Mouse (Mus musculus) left cerebral cortex, adult 9 months (tissue): Measurements from ENCODE around the gene Pip4k2c.
A peak's percentile ranks its signal among the peaks of the same experiment; 100 is the strongest.
"Not testable (repeated sequence)": the region's sequence is repeated elsewhere in the genome, so short reads cannot be mapped to it uniquely, and the experiment has no call there.

ENCODE experiments used
- DNase-seq, 2 experiments: peaks; one replicate each; pipeline ENCODE4 v3.0.0; 2022; ENCODE audit warnings: low spot score in 2 of 2

The Pip4k2c gene

DNA sequence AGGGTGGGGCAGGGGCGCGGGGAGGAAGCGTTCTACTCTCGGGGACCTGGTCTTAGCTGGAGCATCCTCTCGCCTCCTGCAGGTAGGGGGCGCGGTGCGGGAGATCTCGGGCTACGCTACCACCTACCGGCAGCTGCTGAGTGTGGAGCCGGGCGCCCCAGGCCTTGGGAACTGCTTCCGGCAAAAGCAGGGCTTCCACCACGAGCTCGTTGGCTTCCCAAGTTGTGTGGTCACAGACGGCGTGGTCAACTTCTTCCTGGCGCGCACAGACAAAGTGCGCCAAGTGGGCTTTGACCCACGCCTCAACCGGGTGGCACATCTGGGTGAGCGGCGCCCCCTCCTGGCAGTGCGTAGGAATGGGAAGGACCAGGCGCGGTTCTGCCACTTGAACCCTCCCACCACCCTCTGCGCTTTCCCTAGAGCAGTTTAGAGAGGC lies 40.5 kb downstream of the Pip4k2c start:
- DNase-seq: no peak

DNA sequence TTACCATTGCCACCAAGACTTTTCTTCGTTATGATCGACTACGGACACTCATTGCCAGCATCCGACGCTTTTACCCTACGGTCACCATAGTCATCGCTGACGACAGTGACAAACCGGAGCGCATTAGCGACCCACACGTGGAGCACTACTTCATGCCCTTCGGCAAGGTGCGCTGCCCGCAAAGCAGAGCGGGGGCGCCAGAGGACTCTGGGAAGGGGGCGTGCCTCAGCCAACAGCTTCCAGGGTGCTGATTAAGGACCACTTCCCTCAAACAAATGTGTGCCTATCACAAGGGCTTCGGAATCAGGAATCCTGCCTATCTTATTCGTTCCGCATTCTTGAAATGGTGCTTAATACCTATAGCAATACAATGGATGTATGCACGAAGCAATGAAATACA lies 41.4 kb downstream of the Pip4k2c start:
- no peak for DNase-seq

DNA sequence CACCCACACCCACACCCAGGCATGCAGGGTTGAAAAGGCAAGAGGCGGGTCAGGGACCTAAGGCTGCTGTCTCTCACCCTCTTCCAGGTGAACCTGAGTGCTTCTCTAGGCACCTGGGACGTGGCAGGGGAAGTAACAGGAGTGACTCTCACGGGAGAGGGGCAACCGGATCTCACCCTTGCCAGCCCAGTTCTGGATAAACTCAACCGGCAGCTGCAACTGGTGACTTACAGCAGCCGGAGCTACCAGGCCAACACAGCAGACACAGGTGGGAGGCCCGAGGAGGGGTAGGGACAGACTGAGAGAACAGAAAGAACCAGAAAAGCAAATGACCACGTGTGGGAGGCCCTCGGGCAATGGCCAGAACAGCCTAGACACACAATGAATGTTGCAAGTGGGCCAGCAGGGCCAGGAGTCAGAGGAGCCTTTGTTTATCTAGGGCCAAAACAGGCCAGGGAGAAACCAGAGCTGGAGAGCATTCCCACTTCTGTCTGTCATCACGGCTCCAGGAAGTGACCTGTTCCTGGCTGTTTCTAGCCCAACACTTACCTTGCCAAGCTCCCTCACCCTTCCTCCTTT lies 43.7 kb downstream of the Pip4k2c start:
- DNase-seq: no peak

DNA sequence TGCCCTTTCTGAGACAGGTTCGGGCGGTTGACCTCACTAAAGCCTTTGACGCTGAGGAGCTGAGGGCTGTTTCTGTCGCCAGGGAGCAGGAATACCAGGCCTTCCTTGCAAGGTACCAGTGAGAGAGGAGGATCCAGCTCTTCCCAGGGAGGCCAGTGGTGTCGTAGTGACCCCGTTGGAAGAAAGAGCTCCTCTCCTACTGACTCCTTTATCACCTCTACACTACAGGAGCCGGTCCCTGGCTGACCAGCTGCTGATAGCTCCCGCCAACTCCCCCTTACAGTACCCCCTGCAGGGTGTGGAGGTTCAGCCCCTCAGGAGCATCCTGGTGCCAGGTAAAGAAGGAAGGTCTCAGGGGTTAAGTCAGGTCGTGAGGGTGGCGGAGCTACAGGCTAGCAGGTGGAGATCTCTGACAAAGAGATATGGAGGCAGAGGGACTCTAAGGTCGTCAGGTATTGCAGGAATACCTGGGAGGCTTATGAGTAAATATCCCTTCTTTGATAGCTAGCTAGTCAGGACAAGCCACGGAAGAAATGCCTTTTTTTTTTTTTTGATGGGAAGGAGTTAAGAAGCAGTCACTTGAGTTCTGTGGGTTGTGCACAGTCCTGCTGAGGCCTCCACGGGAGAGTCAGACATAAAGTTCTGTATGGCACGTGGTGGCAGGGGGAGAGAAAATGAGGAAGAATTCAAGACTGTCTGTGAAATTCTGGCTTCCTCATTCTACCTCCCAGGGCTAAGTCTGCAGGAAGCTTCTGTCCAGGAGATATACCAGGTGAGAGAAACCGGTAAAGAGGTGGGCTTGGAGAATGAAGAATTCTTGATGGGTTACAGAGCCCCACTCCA lies 44.4 kb downstream of the Pip4k2c start:
- DNase-seq: no peak

DNA sequence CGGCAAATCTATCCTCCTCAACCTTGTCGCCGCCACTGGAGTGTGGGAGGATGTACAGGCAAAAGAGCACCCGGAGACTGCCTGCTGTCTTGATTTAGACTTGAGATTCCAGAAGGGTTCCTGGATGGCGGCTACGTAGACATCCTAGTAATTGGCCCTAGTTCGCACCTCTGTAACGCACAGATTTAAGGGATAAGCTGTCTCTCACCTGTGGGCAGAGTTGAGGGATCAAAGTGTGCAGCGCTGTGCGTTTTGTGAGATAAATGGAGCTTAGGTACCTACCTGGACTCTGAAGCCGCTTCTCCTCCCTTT lies 45.0 kb downstream of the Pip4k2c start:
- DNase-seq: no peak

DNA sequence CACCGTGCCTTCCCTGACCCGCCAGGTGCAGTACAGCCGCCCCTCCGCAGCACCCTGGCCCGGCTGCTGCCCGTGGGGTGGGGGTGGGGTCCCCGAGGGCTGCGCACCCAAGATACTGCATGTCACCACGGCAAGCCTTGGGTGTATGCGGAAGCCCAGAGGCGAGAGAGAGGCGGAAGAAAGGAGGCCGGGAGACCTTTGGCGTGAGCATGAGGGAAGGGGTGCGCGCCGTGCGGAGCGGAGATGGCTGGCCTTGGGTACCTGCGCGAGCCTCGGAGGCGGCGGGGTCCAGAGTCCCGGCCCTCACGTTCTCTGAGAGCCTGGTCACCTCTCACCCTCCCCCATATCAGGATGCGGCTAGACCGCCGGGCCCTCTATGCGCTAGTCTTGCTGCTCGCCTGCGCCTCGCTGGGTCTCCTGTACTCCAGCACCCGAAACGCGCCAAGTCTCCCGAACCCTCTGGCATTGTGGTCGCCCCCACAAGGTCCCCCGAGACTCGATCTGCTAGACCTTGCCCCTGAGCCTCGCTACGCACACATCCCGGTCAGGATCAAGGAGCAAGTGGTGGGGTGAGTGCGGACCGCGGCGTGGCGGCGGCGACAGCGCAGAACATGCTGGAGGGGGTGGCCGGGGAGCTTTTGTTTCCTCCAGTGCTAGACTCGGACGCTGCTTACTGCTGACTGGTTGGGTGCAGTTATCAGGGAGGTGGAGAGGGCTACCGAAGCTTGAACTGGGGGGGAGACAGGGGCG lies 45.6 kb downstream of the Pip4k2c start:
- peak in 1 of 2 experiments; percentile 47 for DNase-seq

DNA sequence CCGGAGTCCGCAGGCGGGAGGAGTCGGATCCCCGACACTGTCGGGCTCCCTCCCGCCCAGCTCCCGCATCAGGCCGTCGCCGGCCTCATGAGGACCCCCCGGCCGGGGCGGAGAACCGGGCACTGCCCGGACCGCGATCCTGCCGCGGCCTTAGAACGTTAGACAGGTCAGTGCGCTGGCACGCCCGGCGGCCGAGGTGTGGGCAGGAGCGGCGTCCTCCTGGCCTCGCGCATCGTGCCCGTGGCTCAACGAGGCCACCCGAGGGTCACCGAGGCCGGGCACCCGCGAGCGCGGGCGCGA lies 46.1 kb downstream of the Pip4k2c start:
- DNase-seq: no peak

DNA sequence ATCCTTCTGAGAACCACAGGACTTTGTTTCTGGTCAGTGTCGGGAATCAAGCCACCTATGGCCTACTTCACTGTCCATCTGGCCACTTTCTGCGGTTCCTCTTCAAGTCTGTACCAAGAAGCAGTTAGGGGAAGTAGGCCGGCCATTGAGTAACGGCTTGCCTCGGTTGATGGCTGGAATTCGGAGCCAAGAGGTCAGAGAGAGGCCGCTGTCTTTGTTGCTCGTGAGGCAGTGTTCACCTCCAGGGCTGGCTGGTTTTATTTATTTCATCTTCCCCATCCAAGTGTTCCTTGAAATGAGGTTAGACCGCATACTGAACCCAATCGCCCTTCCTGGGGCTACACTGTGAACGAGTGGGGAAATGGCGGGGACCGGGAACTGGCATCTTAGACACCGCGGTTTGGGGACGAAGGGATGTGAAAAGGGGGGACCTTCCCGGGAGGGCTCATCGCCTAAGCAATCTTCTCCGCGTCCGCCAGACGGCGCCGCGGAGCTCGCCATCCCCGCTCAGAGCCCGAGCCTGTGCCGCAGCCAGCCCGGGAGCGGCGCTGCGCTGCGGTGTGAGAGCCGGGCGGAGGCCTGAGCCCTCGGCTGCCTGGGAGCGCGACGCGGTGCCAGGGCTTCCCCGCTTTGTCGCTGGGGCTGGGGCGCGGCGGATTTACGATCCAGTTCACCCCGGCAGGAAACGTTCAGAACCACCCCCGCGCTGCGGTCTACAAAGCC lies 46.6 kb downstream of the Pip4k2c start, which contains the start of gene B4galnt1:
Gene B4galnt1, plus strand, starts transcription at position 595 of the 723 bp plus-strand sequence.
- peak in 1 of 2 experiments; percentile 79 for DNase-seq

DNA sequence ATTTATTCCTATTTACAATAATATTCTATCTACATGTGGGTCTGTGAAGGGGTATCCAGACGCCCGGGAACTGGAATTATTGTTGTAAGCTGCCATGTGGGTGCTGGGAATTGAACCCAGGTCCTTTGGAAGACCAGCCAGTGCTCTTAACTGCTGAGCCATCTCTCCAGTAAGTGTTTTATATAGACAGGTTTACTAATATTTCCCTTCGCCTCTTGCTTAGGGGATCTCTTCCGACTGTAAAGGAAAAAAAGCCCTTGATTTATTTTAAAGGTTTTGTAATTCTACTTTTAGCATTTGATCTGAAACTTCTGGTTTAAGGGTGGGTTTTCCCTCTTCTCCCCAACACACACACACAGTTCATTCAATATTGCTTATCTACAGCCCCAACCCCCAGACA lies 47.2 kb downstream of the Pip4k2c start:
- DNase-seq: no peak

DNA sequence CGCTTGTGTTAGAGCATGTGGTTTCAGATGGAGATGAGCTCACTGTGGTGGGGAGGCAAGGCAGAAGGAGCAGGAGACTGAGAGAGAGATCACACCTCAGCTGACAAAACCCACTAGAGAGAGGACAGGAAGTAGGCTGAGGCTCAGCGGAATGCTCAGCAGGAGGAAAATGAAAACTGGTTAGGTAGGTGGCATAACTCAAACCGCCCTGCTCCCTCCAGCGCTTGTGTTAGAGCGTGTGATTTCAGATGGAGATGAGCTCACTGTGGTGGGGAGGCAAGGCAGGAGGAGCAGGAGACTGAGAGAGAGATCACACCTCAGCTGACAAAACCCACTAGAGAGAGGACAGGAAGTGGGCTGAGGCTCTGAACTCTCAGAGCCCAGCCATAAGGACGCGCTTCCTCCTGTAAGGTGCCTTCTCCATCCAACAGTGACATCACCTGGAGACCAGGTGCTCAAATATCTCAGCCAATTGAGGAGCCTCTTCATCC lies 48.6 kb downstream of the Pip4k2c start:
- peak in 1 of 2 experiments; percentile 56 for DNase-seq

DNA sequence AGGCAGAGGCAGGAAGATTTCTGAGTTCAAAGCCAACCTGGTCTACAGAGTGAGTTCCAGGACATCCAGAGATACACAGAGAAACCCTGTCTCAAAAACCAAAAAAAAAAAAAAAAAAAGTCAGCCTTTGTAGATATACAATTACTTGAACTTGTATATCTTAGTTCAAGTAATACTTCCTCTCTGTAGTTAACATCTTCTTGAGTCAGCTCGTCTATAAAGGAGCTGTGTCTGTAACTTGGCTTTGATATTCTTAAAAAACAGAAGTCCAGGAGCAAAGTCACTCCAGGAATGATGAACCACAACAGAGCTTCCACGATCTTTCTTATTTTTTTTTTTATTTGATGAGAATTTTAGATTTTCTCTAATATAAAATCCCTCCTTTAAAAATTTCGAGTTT lies 50.7 kb downstream of the Pip4k2c start:
- no peak for DNase-seq

DNA sequence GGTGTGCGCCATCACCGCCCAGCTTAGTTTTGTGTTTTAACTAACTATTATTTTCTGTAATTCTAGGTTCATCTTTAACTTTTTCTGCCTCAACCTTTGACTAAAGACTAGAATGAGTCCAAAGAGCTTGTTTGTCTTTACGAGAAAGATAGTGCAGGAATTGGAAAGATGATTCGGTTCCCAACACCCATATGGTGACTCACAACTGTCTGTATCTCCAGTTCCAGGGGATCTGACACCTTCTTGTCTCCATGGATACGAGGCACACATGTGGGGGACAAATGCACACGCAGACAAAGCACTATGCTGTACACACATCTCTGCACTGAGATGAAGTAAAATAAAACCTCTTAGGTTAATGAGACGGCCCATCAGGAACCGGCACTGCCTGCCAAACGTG lies 51.3 kb downstream of the Pip4k2c start:
- peak in 1 of 2 experiments; percentile 45 for DNase-seq

DNA sequence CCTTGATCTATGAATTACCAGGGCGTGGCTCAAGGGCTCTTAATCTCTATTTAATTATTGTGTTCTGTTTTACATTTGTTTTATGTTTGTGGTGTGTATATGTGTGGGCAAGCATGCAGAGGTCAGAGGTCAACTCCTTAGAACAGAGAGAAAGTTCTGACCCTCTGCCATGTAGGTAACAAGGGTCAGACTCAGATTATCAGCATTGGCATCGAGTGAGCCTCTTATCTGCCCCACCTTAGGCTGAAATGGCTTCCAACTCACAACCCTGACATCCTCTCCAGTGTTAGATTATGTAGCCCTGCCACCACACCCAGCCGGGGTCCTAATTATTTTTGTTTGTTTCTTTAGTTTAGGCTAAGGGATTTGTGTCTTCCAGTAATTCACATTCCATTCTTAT lies 52.9 kb downstream of the Pip4k2c start:
- no peak for DNase-seq

DNA sequence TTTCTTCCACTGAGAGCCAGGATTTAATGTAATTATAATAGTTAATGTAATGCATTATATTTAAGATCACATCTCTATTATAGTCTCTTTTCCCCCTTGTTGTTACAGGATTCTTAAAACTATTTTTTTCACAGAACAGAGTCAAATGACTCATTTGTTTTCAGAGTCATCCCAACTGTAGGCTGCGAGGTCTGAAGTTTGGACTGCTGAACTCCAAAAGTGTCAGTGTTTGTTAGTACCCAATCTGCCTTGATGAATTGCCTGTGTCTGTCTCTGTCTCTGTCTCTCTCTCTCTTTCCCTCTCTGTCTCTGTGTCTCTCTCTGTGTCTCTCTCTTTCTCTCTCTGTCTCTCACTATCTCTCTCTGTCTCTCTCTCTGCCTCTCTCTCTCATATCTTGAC lies 54.9 kb downstream of the Pip4k2c start:
- DNase-seq: no peak

DNA sequence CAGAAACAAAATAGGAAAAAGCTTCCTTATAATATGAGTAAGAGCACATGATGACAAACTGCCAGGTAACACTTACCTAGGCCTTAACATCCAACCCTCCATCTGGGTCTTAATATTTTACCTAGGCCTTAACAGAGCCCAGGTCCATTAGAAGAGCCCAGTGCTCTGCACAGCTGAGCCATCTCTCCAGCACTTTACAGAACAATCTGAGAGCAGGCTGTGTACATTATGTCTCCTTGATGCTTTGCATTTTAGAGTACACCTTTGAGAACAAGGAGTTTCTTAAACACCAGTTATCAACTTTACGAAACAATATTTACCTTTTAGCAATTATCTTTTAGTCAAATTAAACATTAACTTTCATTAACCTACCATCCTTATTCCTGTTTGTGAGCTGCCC lies 55.3 kb downstream of the Pip4k2c start:
- no peak for DNase-seq

DNA sequence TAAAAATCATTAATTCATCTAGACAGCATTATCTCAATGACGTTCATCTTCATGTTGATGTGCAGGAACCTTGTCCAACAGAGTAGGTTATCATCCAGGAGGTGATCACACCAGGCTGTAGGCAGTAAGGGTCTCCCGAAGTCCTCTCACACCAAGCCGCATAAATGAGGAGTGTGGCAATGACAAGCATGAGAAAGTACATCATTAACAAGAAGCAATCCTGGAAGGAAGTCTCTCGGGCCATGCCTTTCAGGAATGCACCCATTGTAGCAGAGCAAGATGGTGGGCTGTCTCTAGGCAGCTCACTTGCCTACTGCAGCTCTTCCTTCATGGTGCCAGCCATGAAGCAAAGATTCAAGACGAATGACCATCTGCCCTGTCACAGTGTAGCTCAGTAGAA lies 56.7 kb downstream of the Pip4k2c start:
- DNase-seq: no peak

DNA sequence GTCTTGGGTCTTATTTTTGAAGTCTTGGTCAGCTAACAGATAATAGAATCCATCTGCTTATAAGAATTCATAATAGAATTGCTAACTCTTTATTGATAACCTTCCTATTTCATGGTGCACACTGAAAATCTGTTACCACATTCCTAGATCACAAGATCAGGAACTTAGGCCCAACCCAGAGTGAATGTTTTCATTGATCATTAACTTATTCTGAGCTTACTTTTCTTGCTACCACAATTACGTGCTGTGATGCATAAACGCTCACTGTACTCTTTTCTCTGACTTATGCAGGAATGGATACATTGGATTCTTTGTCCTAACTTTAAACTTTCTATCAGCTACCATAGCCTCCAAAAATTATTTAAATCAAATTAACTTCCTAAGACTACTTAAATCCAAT lies 57.1 kb downstream of the Pip4k2c start:
- DNase-seq: no peak

DNA sequence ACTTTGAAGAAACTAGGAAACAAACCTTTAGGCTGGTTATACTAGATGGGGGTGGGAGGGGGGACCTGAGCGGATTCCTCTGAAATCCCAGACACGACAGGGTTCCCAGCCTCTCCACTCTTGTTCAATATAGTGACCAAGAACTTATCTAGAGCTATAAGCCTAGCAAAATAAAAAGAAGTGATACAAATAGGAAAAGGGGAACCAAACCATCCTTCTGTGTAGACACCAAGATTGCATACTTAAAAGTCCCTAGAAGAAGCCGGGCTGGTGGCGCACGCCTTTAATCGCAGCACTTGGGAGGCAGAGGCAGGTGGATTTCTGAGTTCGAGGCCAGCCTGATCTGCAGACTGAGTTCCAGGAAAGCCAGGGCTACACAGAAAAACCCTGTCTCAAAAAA lies 58.1 kb downstream of the Pip4k2c start:
- DNase-seq: no peak

DNA sequence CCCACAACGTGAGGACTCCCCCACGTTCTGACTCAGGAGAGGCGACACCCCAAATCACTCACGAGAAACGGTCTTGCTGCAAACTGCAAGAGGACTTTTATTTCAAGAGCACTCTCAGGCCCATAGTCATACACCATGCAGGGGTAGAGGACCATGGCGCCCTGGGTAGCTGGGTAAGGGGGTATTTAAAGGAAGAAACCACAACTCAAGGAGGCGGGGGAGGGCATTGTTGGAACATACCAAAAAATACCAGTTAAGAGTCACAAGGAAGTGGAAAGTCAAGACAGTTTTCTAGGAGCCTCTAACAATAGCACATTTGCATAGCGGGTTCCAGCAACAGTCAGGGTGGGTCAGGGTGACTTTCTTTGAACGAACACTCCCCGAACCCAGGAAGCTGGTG lies 58.8 kb downstream of the Pip4k2c start:
- not testable (repeated sequence) for DNase-seq

DNA sequence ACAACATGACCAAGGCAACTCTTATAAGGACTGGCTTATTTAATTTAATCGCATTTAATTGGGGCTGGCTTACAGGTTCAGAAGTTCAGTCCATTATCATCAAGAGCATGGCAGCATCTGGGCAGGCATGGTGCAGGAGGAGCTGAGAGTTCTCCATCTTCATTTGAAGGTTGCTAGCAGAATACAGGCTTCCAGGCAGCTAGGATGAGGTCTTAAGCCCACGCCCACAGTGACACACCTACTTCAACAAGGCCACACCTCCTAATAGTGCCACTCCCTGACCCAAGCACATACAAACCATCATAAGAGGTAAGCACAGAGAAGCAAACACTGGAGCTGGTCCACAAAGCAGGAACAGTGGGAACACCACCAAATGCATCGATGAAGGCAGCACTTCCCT lies 60.2 kb downstream of the Pip4k2c start:
- not testable (repeated sequence) for DNase-seq

DNA sequence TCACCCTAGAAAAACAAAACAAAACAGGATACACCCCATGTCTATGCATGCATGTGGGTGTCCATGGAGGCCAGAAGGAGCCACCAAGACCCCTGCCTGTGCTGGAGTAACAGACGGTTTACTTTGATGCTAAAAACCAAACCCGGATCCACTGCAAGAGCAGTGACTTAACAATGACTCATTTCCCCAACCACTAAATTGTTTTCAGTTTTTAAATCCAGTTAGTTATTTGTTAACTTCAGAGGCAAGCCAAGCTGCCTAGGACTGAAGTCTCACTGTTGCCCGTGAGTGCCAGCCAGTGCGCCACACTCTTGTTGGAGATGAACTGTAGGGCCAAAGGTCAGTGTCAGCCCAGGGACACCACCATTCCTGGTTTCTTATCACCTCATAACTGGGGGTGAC lies 60.9 kb downstream of the Pip4k2c start:
- no peak for DNase-seq

DNA sequence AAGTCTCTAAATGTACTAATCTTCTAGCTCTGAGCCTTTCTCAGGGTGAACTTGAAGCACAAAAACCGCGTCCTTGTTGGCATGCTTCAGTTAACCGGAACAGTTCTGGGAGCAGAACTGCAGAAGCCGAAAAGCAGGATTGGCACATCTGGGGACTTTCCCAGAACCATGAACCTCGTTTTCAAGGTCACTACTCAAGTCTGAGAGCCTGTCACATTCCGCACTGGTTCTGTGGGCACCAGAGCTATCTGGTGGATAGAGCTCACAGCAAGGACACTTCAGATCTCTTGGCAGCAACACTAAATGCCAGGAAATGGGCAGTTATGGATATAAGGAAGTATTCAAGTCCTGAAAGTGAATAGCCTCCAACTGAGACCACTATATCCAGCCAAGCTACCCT lies 64.2 kb downstream of the Pip4k2c start:
- no peak for DNase-seq
